Mouse (Mus musculus) gastrocnemius, postnatal 36 days (tissue): ENCODE data around the gene Hsd11b1. TPM values are rescaled to one million over a fixed set of nuclear protein-coding genes. Genes with fewer than 3 reads are reported as not detected.
A peak's percentile ranks its signal among the peaks of the same experiment; 100 is the strongest.
"Not testable (repeated sequence)": the region's sequence is repeated elsewhere in the genome, so short reads cannot be mapped to it uniquely, and the experiment has no call there.

Experiments used
- DNase-seq, 2 experiments: peaks; one replicate each; pipeline ENCODE4 v3.0.0; 2022
- intact Hi-C: fragments of 180-260 bp; cut with DNase I; formaldehyde crosslinking; loops from one replicate; pipeline ENCODE4 v1.15.1; 2025
- total RNA-seq, 2 experiments: library from RNA; stranded (reverse); gene quantifications; 2 replicates each; pipeline ENCODE4 v1.2.3; 2021

Hsd11b1 gene
- total RNA-seq, 2 experiments from 2014 or later: 6.0 to 7.5 TPM

DNA sequence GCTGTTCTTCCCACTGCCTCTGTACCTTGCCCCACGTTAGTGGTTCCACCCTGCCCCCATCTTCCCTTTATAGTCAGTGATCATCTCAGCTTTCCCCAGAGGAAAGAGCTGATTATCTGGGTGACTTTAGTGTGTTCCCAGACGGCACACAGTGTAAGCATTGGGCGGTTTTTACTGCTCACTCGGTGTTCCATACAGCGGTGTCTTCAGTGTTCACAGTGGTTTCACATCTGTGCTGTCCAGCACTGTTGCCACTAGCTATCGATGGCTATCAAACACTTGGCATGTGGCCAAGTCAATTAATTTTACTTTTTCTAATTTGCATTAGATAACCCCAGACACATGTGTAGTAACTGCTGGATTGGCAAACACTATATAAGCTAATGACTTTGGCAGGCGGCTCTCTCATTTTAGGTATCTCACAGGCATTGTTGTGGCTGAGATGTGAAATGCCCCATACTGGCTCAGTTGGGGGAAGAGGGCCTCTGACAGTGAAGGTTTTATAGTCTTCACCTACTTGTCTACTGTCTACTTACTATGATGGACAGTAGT, 20.4 kb upstream of the Hsd11b1 start:
- intact Hi-C loops: no loop called here
- DNase-seq: no peak

DNA sequence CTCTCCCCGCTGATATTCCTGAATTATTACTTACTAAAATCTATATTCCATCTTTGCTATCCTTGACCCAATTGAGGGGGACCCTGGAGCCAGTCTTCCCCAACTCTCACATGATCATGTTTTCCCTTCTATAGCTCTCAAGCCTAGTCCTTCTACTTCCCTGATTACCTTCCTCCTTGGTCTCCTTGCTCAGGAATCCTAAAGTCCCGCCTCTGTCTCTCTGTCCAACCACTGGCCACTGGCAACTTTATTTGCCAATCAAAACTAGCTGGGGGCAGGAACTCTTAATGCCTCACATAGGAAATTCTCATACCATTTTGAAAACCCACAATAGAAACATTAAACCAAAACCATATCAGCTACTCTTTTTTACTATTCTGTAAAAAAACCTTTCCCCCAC, 17.5 kb upstream of the Hsd11b1 start:
- no peak for DNase-seq
- intact Hi-C loops: loop anchor here (2.0 kb wide), 1 partner anchor 33 kb away; no protein-coding TSS in a partner anchor

DNA sequence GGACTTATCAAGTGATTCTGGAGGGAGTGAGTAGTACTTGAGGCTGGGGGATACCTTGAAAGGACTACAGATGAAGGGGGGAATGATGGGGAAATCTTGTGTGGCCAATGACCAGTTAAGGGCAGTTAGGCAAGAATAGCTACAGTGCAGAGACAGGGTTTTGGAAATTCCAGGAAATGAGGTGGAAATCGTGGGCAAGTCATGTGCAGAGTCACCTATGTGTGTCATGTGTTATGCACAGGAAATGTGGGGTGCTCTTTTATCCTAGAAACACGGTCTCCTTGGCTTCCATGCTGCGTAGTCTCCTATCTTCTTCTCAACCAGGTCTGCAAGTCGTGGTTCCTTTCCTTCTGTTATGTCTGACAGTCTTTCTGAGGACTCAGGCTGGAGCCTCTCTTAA, 15.6 kb upstream of the Hsd11b1 start:
- intact Hi-C loops: no loop called here

DNA sequence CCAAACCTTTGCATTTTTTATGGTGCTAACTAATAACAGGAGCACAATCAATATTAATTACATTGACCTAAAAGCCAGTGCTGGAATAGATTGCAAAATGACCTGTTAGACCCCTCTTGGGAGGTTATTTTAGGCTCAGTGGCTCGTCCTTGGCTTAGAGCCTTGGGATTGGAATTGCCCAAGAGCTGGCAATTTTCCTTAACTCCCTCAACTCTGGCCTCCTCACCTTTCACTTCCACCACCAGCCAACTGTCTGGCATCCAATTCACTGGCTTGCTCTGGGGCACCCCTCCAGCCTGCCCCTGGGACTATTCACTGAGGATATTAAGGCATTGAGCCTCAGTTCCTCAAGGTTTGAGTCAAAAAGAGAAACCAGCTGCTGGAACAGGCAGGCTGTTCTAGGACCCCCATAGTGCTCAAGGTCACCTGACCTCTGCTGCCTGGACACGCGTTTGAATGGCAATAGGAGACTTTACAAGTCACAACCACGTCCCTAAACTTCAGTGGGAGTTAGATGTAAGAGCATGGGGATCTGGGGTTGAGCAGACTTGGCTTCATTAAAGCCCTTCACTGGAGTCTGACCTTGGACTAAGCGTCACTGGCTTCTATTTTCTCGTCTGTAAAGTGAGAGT, 14.7 kb upstream of the Hsd11b1 start:
- intact Hi-C loops: no loop called here
- DNase-seq: peak; percentile 54 to 58

More for the DNA sequence above, 15.6 kb upstream of the Hsd11b1 start:
- no peak for DNase-seq

DNA sequence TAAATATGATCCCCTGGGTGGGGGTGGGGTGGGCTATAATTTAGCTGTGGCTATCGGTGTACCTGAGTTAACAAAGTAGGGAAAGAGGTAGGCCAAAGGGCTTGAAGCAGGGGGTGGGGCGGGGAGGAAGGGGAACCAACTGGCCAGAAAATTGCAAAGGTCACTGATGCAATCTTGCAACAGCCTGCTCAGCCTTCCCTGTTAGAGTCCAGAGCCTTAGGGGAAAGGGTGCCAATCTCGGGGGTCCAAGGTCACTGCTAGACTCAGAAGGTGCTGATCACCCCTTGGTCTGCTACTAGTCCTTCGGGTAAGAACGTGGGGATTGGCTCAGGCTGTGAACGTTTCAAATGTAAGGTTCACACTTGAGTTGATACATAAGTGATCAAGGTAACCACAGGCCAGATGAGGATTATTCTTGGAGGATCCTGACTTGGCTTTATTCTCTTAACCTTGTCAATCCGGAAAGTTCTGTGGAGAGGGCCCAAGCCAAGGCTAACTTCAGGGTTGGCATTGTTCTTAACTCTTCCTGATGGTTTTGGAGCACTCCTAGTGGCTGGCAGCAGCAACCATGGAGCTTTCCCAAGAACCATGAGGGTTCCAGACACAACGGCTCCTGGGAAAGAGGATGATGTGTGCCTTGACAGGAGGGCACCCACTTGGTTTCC, 10.7 kb upstream of the Hsd11b1 start:
- intact Hi-C loops: no loop called here

DNA sequence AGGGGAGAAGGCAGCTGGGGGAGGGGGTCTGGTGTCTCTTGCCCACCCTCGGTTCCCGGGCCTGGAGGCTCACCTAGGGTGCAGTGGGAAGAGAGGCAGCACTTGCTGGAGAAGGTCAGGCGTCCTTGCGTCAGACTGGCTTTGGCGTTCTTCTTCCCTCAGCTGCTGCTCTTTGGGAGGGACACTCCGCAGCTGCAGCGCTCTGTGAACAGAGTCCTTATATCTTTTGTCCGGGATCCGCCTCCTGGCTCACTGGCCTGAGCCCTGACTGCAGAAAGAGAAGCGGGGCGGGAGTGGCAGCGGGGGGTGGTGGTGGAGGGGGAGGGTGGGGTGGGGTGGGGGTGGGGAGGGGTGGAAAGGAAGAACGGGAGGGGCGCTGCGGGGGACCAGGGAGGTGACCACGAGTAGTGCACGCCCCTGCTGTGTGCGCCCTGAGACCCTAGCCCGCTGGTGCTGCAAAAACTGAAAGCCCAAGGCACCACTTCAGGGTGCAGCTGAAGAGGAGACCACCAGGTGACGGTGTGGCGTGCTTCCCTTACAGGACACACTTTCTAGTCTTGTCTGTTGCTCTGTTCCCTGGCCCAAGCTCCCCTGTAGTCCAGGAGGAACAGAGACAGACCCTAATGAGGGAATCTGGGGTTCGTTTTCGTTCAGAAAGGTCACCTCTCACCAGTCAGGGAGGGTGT, 9.2 kb upstream of the Hsd11b1 start, which contains the start of gene G0s2:
Gene G0s2, minus strand, starts transcription at position 302 of the 686 bp plus-strand sequence.
- intact Hi-C loops: loop anchor here (2.0 kb wide), 1 partner anchor 44 kb away; no protein-coding TSS in a partner anchor
- peak; percentile 74 to 79 for DNase-seq

More for the DNA sequence above, 10.7 kb upstream of the Hsd11b1 start:
- no peak for DNase-seq

DNA sequence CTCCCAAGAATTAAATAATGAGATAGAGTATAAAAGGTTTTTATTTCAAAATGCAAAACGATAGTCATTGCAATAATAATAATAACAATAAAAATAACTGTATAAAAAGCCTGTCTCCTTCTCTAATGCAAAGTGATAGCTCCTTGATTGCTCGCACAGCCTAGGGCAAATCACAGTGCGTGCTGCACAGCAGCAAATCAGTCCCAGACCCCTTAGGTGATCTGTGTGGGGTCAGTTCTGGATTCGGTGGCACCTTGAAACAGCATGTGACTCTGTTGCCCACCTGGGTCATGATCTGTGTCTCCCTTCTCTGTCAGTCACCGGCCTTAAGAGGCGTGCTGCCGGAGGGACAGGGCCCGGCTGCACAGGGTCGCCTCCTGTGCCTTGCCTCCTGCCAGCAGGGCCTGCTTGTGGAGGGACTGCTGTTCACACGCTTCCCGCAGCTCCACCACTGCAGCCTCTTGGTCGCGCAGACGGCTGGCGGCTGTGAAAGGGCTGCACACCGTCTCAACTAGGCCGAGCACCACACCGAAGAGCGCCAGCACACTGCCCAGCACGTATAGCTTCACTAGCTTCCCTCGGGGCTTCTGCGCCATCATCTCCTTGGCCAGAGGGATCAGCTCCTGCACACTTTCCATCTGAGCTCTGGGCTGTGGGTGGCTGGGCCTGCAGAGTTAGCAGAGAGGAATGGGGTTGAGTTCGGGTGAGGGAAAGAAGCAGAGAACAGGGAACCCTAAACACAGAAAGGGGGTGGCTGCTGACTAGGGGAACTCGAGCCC, 8.5 kb upstream of the Hsd11b1 start:
- peak in 1 of 2 experiments; percentile 51 for DNase-seq

DNA sequence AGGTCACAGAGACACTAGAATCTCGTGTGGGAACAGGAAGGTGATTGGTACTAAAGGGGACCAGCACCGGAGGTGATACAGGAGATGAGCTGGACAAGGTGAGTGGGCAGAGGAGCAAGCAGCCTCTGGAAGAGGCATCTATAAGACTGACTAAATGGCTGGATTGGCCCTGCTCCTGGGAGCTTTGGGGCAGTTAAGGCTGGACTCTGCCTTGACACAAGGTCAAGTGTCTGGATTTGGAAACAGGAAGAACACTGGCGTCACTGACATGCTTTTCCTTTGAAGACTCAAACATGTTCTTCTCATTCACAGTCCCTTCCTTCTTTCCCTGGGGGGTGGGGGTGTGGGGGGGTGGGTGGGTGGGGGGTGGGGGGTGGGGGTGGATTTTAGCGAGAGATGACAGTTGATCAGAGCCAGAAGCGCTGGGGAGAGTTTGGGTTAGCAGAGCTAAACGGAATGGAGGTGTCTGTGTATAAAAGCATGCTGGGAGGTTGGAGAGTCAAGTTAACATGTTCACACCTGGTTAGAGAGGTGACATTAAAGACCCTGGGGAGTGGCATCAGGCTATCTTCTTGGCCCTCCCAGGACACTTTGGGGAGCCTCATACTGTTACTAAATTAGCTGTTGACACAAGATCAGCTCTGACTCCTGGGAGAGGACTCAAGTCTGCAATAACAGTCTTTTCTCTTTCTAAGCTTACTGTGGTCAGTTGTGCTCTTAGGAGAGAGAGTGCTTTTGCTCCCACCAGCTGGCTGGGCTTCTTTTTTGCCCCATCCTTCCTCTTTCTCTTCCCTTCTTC, 7.3 kb upstream of the Hsd11b1 start:
- DNase-seq: no peak
- intact Hi-C loops: no loop called here

More for the DNA sequence above, 8.5 kb upstream of the Hsd11b1 start:
- intact Hi-C loops: loop anchor here (2.0 kb wide), 1 partner anchor 44 kb away; no protein-coding TSS in a partner anchor

DNA sequence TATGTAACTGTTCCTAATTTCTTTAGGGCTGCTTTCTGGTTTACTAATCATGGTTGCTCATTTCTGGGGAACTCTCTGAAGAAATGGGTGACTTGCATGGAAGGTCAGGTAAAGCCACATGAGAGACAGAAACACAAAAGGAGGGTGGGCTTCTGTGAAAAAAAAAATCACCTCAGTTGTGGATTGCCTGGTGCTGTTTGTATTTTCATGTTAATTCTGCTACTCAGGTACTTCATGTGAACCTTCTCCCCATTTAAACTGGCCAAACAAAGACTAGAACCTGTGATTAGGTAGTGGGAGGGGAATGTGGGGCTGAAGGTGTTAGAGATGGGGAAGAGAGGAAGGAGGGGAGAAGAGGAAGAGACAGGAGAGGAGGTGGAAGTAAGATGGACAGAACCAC, 1.9 kb upstream of the Hsd11b1 start:
- intact Hi-C loops: no loop called here
- DNase-seq: no peak

DNA sequence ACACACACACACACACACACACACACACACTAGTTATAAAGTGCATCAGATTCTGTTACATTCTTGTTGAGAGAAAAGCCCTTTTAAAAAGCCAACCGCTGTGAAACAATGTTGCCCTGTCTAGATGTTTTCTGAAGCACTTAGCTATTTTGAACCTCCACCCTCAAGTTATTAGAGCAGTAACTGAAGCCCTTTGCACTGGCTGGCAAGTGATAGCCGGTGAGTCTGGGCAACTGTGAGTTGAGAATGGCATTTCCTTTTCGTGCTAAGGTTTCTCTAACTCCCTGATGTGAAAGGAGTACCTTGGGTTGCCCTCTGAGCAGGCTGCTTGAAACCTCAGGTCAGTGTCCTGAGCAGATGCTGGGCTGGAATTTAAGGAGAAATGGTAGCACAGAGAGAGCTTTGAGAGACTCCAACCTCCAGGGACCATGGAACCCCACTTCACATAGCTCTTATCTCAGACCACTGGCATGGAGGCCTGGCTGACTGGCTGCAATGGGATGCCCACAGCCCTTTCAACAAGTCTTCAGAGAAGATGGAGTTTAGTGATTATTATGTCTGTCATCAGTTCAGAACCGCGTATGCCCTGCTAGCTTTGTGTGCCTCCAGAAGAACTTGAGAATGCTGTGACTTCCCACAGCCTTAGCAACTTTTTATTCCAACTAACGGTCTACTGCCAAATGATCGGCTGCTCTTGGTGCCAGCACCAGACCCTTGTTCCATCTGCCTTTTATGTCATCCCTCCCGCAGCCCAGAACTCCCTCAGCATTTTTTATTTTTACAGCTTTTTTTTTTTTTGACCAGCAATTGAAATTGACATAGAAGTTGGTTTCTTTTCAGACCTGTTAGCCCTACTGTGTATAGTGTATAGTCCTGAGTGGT, 608 bp downstream of the Hsd11b1 start:
- no peak for DNase-seq
- intact Hi-C loops: no loop called here

DNA sequence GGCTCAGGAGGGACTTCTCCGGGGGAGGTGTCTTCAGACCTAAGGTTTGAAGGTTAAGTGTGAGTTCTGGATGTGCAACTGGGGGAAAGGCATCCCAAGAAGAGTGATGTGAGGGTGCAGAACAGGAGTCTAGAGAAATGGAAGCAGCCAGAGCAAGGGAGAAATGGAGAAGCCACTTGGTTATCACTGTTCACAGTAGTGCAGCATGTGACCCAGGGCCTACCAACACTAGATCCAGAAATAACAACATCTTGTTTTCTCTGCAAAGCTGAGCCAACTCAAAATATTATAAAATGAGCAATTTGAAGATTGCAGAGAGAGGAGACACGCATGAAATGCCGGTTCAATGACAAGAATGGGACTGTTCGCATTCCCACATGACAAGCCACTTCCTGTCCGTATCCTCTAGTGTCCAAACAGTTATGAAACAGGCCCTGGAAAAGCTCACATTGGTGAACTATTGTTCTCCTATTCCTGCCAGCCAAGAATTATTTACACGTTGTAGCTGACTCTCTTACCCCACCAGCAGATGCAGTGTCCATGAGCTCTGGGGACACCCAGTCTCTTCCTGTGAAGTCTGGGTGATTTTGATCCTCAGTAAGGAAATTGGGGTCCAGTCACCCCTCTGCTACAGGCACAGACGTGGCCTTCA, 1.9 kb downstream of the Hsd11b1 start:
- intact Hi-C loops: no loop called here
- no peak for DNase-seq

DNA sequence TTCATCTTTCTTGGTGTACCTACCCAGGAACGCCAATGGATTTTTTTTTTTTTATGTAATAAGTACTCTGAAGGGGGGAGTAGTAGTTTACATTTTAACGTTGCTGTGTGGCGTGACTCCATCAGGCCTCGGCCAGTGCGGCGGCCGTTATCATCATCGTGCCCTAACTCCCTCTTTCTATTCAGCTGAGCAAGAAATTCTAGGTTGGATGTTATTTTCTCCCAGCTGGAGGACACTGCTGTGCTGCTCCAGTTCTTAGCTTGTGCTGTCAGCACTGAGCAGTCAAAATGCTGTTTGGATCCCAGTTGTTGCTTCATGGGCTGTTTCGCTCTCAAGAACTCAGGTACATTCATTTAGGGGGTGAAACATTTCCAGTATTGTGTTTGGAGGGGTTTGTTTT, 4.3 kb downstream of the Hsd11b1 start:
- intact Hi-C loops: loop anchor here (5.0 kb wide), 1 partner anchor 103 kb away; no protein-coding TSS in a partner anchor
- no peak for DNase-seq

DNA sequence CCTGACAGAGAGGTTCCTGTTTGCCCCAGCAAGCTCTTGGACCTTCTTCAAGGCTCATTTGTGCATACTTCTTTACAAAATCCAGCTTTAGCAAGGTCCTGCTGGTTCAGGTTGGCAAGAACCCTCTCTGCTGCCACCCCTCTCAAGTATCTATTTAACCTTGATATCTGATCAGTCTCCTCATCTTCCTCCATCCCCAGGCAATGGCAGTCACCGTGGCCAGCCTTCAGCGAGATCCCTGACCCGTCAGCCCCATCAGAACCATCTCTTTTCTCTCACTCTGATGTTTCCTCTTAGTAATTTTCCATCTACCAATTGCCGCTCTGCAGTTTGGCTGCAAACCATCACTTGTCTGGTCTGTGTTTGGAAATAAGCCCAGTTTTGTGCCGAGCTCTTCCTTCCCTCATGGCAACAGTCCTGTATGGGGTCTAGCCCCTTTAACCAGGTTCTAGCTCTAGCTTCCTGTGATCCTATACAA, 7.2 kb downstream of the Hsd11b1 start:
- intact Hi-C loops: loop anchor here (5.0 kb wide), 1 partner anchor 106 kb away; no protein-coding TSS in a partner anchor
- DNase-seq: no peak

DNA sequence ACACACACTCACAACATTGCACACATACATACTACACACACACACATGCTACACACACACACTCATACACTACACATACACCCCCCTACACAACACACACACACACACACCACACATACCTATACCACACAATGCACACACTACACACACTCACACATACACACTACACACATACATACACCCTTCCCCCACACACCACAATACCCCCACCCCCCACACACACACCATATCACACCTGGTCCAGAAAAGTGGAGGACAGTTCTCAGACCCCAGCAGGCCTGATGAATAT, 7.6 kb downstream of the Hsd11b1 start:
- intact Hi-C loops: loop anchor here (5.0 kb wide), 1 partner anchor 106 kb away; no protein-coding TSS in a partner anchor
- DNase-seq: no peak

DNA sequence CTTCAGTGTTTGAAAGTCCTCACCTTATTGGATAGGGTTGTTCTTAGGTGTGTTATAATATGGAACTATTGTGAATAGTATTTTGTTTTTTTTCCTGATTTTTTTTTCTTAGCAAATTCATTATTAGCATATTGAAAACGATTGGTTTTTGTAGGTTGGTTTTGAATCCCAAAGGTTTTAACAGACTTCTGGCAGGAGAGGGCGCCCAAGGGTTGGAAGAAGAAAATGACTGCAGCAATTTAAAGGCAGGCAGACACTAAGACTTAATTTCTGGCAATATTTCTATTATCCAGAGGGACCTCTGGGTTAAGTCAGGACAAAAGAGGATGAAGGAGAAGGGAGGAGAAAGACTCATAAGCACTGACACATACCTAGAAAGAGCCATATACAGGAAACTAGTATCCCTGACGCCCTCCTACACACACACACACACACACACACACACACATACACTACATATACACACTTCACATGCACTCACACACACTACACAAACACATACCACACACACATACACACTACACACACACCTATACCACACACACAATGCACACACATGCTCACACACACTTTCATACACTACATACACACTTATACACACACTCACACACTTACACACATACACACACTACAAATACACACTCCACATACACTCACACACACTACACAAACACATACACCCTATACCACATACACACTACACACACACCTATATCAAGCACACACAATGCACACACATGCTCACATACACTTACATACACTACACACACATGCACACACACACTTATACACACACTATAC, 8.2 kb downstream of the Hsd11b1 start:
- peak; percentile 47 to 76 for DNase-seq
- intact Hi-C loops: loop anchor here (1.0 to 5.0 kb wide), 2 partner anchors 69 to 107 kb away; no protein-coding TSS in a partner anchor

DNA sequence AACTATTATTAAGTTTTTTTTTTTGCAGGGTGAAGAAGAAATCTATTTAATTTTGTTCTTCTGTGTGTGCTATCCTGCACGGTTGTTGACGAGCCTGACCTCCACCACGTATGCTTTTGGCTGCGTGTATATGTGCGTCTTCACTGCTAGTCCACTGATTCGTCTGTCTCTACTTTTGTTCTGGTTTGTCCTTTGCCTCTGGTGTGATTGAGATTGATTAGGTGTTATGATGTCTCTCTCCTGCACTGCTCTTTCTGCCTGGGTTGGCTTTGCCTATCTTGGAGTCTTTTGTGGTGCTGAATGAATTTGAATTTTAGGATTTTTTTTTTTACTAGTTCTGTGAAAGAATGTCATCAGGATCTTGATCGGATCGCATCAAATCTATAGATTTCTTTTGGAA, 8.8 kb downstream of the Hsd11b1 start:
- intact Hi-C loops: loop anchor here (1.0 to 5.0 kb wide), 2 partner anchors 69 to 107 kb away; no protein-coding TSS in a partner anchor
- no peak for DNase-seq

DNA sequence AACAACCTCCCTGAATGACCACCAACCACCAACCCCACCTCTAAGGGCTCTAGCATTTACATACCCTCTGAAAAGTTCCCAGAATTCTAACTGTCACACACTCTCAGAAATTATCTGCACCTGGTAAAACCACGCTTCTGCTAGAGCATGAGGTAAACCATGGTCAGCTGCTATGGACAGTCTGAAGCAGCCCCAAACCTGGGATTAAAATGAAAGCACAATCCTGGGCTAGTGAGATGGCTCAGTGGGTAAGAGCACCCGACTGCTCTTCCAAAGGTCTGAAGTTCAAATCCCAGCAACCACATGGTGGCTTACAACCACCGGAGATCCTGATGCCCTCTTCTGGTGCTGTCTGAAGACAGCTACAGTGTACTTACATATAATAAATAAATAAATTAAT, 10.0 kb downstream of the Hsd11b1 start:
- intact Hi-C loops, DNase-seq: not testable (repeated sequence)
